Mouse (Mus musculus): ENCODE measurements around the gene 4933424G06Rik. TPM values are rescaled to one million over a fixed set of nuclear protein-coding genes. Genes with fewer than 3 reads are reported as not detected.
"Not testable (repeated sequence)": the region's sequence is repeated elsewhere in the genome, so short reads cannot be mapped to it uniquely, and the experiment has no call there.

Gene 4933424G06Rik
- total and polyA plus RNA-seq, 3 experiments, result not detected

DNA sequence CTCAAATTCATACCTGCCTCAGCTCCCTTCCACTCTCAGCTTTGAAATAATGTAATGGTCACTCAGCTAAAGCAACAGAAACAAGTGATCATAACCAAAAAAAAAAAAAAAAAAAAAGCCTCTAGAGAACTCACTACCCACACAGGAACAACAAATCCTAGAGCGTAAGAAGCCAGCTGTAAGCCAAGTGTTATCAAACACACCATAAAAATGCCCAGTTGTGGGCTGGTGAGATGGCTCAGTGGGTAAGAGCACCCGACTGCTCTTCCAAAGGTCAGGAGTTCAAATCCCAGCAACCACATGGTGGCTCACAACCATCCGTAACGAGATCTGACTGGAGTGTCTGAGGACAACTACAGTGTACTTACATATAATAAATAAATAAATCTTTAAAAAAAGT, 41.9 kb upstream of the 4933424G06Rik start:
- TF ChIP-seq ZNF384 (IDR thresholded peaks at IDR 0.05; ENCODE audit: low read depth, low read length) (0 out of 2 replicates have a peak, but pooled peaks have one; percentile 20), TBP (IDR thresholded peaks at IDR 0.05; ENCODE audit: low read depth, low read length) (peak; percentile 94)
- not testable (repeated sequence) for H3K27me3 ChIP-seq (ENCODE audit: control insufficient read depth in 1 of 2, insufficient read depth in 2 of 2, low read length in 2 of 2); H3K27ac ChIP-seq (ENCODE audit: control insufficient read depth, low read depth, low read length); H3K4me3 ChIP-seq (ENCODE audit: control insufficient read depth in 1 of 2, insufficient read depth in 1 of 2, low read depth in 2 of 2, low read length in 2 of 2); H3K9ac ChIP-seq (ENCODE audit: control insufficient read depth, low read depth, low read length, poor library complexity, severe bottlenecking); H3K79me2 ChIP-seq (ENCODE audit: control insufficient read depth, insufficient read depth, low read length, poor library complexity); H3K9me3 ChIP-seq (replicated peaks; ENCODE audit: insufficient read depth, low read length)
- peaks cover 0 to 27% of the 10 kb centered on the region in 2 experiments; a peak in 2 of 4 replicates for H3K36me3 ChIP-seq (ENCODE audit: control insufficient read depth in 1 of 2, insufficient read depth in 2 of 2, low read length in 2 of 2)
- peaks cover 16 to 34% of the 10 kb centered on the region in 2 experiments; a peak in 3 of 4 replicates for H3K4me1 ChIP-seq (ENCODE audit: control insufficient read depth in 1 of 2, insufficient read depth in 2 of 2, low read length in 2 of 2)
- peak; percentile 32 for DNase-seq (ENCODE audit: low read depth, low spot score)

- Histone ChIP-seq H3K9ac (ENCODE audit: control insufficient read depth, low read depth, low read length, poor library complexity, severe bottlenecking) (no peak overlapping the region), H3K4me1 (ENCODE audit: control insufficient read depth in 1 of 2, insufficient read depth in 2 of 2, low read length in 2 of 2) (peaks cover 6 to 24% of the 10 kb centered on the region in 2 experiments; a peak in 2 of 4 replicates), H3K4me3 (ENCODE audit: control insufficient read depth in 1 of 2, insufficient read depth in 1 of 2, low read depth in 2 of 2, low read length in 2 of 2) (no peak overlapping the region), H3K27me3 (ENCODE audit: control insufficient read depth in 1 of 2, insufficient read depth in 2 of 2, low read length in 2 of 2) (peaks cover 2 to 6% of the 10 kb centered on the region in 2 experiments), H3K79me2 (ENCODE audit: control insufficient read depth, insufficient read depth, low read length, poor library complexity) (no peaks in the 10 kb centered on the region), H3K27ac (ENCODE audit: control insufficient read depth, low read depth, low read length) (no peak overlapping the region), H3K9me3 (replicated peaks; ENCODE audit: insufficient read depth, low read length) (no peaks in the 10 kb centered on the region), H3K36me3 (ENCODE audit: control insufficient read depth in 1 of 2, insufficient read depth in 2 of 2, low read length in 2 of 2) (peaks cover 0 to 16% of the 10 kb centered on the region in 2 experiments; a peak in 2 of 4 replicates)
- TF ChIP-seq POLR2AphosphoS2 (IDR thresholded peaks at IDR 0.05; ENCODE audit: low read length) (no peak), EP300 (IDR thresholded peaks at IDR 0.05; ENCODE audit: low read depth in 1 of 2, low read length in 2 of 2) (peak in 1 of 2 experiments; percentile 47; a peak in 1 of 4 replicates), HCFC1 (IDR thresholded peaks at IDR 0.05; ENCODE audit: low read depth, low read length) (no peak), CTCF (IDR thresholded peaks at IDR 0.05 in 2 of 3, conservative IDR thresholded peaks at IDR 0.05 in 1 of 3; ENCODE audit: control insufficient read depth in 1 of 3, insufficient read depth in 1 of 3, low read depth in 2 of 3, low read length in 3 of 3, poor library complexity in 1 of 3, severe bottlenecking in 1 of 3) (no peak), POLR2A (IDR thresholded peaks at IDR 0.05; ENCODE audit: control insufficient read depth in 1 of 2, insufficient read depth in 1 of 2, low read depth in 1 of 2, low read length in 2 of 2, poor library complexity in 1 of 2) (no peak), ELF1 (IDR thresholded peaks at IDR 0.05; ENCODE audit: low read depth, low read length) (no peak), NELFE (IDR thresholded peaks at IDR 0.05; ENCODE audit: low read depth, low read length) (no peak), TCF12 (IDR thresholded peaks at IDR 0.05; ENCODE audit: low read depth, low read length) (peak; percentile 52; the same call in 1 of the 2 replicates), ZNF384 (IDR thresholded peaks at IDR 0.05; ENCODE audit: low read depth, low read length) (no peak), GATA1 (IDR thresholded peaks at IDR 0.05; ENCODE audit: low read depth, low read length) (peak; percentile 25; the same call in 1 of the 2 replicates), JUND (IDR thresholded peaks at IDR 0.05; ENCODE audit: low read depth, low read length) (no peak), TBP (IDR thresholded peaks at IDR 0.05; ENCODE audit: low read depth, low read length) (no peak)
- peak; percentile 66 for DNase-seq (ENCODE audit: low read depth, low spot score)
Observed at GRCm38 (mm10) chr1:36670256-36670655, 39.7 kb upstream of the 4933424G06Rik start.

DNA sequence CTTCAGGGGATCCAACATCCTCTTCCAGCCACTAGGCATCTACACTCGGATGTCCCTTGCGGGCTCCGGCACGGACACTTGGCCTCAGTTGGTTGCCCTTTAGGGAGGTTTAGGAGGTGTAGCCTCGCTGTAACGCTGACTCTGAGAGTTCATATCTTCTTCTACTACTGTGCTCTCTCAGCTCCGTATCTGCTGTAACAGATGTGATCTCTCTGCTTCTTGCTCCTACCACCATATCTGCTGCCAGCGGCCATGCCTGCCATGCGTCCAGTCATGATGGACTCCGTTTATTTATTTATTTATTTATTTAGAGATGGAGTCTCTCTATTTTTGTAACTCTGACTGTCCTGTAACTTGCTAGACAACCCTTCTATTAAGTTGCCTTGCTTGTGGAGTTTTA, 38.7 kb upstream of the 4933424G06Rik start:
- no peak overlapping the region for H3K4me3 ChIP-seq (ENCODE audit: control insufficient read depth in 1 of 2, insufficient read depth in 1 of 2, low read depth in 2 of 2, low read length in 2 of 2)
- H3K9me3 ChIP-seq (replicated peaks; ENCODE audit: insufficient read depth, low read length), result no peaks in the 10 kb centered on the region
- H3K27ac ChIP-seq (ENCODE audit: control insufficient read depth, low read depth, low read length), result no peak overlapping the region

More for the DNA sequence above, 38.7 kb upstream of the 4933424G06Rik start:
- Histone ChIP-seq H3K36me3 (ENCODE audit: control insufficient read depth in 1 of 2, insufficient read depth in 2 of 2, low read length in 2 of 2) (peaks cover 0 to 14% of the 10 kb centered on the region in 2 experiments; a peak in 2 of 4 replicates), H3K79me2 (ENCODE audit: control insufficient read depth, insufficient read depth, low read length, poor library complexity) (no peaks in the 10 kb centered on the region), H3K4me1 (ENCODE audit: control insufficient read depth in 1 of 2, insufficient read depth in 2 of 2, low read length in 2 of 2) (peaks cover 2 to 15% of the 10 kb centered on the region in 2 experiments; a peak in 2 of 4 replicates), H3K9ac (ENCODE audit: control insufficient read depth, low read depth, low read length, poor library complexity, severe bottlenecking) (0 out of 2 replicates have a peak overlapping the region, but pooled peaks have one; percentile 23), H3K27me3 (ENCODE audit: control insufficient read depth in 1 of 2, insufficient read depth in 2 of 2, low read length in 2 of 2) (peaks cover 7 to 8% of the 10 kb centered on the region in 2 experiments)
- TF ChIP-seq EP300 (IDR thresholded peaks at IDR 0.05; ENCODE audit: low read depth in 1 of 2, low read length in 2 of 2) (0 out of 4 replicates have a peak, but pooled peaks of 1 of the 2 experiments have one; percentile 8), NELFE (IDR thresholded peaks at IDR 0.05; ENCODE audit: low read depth, low read length) (no peak)
- no peak for DNase-seq (ENCODE audit: low read depth, low spot score)
